Mouse (Mus musculus): ENCODE measurements at regions not wholly inside any gene's neighbourhood (a gene's known extent, or its start where the extent isn't known, plus 50 kb on each side); places are given as distances from the start of the nearest gene placed in this dataset.

- TF ChIP-seq CTCF (IDR thresholded peaks at IDR 0.05) (no peak), EP300 (IDR thresholded peaks at IDR 0.05; ENCODE audit: insufficient read depth, low read depth, low read length) (no peak), POLR2A (IDR thresholded peaks at IDR 0.05; ENCODE audit: insufficient read depth, low read depth, low read length) (no peak)
Observed at GRCm38 (mm10) chr12:29341388-29341995, 186.7 kb upstream of the Myt1l start.

Measured in heart, adult 2 months (tissue).